Mouse (Mus musculus): Measurements from ENCODE around the gene Pnpla8. TPM values are rescaled to one million over a fixed set of nuclear protein-coding genes. Genes with fewer than 3 reads are reported as not detected.

Pnpla8 gene
- total and polyA plus RNA-seq, 3 experiments, result 8.0 to 15.9 TPM; not detected in 1

DNA sequence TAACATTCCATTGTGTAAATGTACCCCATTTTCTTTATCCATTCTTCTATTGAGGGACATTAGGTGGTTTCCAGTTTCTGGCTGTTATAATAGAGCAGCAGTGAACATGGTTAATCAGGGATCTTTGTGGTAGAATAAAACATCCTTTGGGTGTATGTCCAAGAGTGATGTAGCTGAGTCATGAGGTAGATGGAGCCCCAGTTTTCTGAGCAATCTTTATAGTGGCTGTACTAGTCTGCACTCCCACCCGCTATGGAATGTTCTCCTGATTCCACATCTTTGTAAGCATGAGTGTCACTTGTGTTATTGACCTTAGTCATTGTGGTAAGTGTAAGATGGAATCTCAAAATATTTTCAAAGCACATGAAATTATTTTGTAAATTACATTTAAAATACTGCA is 82.8 kb downstream of the Pnpla8 start:
- no peak for DNase-seq (ENCODE audit: low read depth, low spot score)
- Histone ChIP-seq H3K27ac (ENCODE audit: control insufficient read depth, low read depth, low read length) (no peak overlapping the region), H3K36me3 (ENCODE audit: control insufficient read depth in 1 of 2, insufficient read depth in 2 of 2, low read length in 2 of 2) (peaks cover 0 to 16% of the 10 kb centered on the region in 2 experiments; a peak in 2 of 4 replicates), H3K4me1 (ENCODE audit: control insufficient read depth in 1 of 2, insufficient read depth in 2 of 2, low read length in 2 of 2) (peaks cover 9 to 10% of the 10 kb centered on the region in 2 experiments), H3K4me3 (ENCODE audit: control insufficient read depth in 1 of 2, insufficient read depth in 1 of 2, low read depth in 2 of 2, low read length in 2 of 2) (no peak overlapping the region), H3K27me3 (ENCODE audit: control insufficient read depth in 1 of 2, insufficient read depth in 2 of 2, low read length in 2 of 2) (no peaks in the 10 kb centered on the region), H3K79me2 (ENCODE audit: control insufficient read depth, insufficient read depth, low read length, poor library complexity) (no peaks in the 10 kb centered on the region), H3K9me3 (replicated peaks; ENCODE audit: insufficient read depth, low read length) (no peaks in the 10 kb centered on the region), H3K9ac (ENCODE audit: control insufficient read depth, low read depth, low read length, poor library complexity, severe bottlenecking) (no peak overlapping the region)
- TF ChIP-seq CHD2 (IDR thresholded peaks at IDR 0.05; ENCODE audit: low read length) (no peak), TAL1 (IDR thresholded peaks at IDR 0.05; ENCODE audit: low read length) (no peak), ETS1 (IDR thresholded peaks at IDR 0.05; ENCODE audit: low read depth, low read length) (no peak), ZKSCAN1 (IDR thresholded peaks at IDR 0.05; ENCODE audit: low read depth, low read length) (no peak), MAX (IDR thresholded peaks at IDR 0.05; ENCODE audit: low read length) (no peak)

DNA sequence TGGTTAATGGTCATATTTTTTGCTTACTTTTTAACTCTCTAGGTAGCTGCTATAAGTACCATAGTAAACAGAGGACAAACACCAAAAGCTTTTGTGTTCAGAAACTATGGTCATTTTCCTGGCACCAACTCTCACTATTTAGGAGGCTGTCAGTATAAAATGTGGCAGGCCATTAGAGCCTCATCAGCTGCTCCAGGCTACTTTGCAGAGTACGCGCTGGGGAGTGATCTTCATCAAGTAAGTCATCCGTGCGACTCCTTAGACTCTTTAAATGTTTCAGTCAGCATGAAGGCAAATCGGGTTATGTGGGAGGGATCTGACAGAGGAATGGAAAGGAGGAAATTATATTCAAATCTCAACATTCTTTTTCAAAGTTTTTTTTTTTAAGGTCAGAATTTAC is 83.7 kb downstream of the Pnpla8 start:
- DNase-seq (ENCODE audit: low read depth, low spot score), result no peak
- H3K4me1 ChIP-seq (ENCODE audit: control insufficient read depth in 1 of 2, insufficient read depth in 2 of 2, low read length in 2 of 2), result peaks cover 10 to 17% of the 10 kb centered on the region in 2 experiments
- no peak overlapping the region for H3K4me3 ChIP-seq (ENCODE audit: control insufficient read depth in 1 of 2, insufficient read depth in 1 of 2, low read depth in 2 of 2, low read length in 2 of 2)
- H3K79me2 ChIP-seq (ENCODE audit: control insufficient read depth, insufficient read depth, low read length, poor library complexity), result no peaks in the 10 kb centered on the region
- H3K9ac ChIP-seq (ENCODE audit: control insufficient read depth, low read depth, low read length, poor library complexity, severe bottlenecking), result no peak overlapping the region
- H3K27ac ChIP-seq (ENCODE audit: control insufficient read depth, low read depth, low read length), result no peak overlapping the region
- no peak for TF ChIP-seq CTCF (IDR thresholded peaks at IDR 0.05 in 2 of 3, conservative IDR thresholded peaks at IDR 0.05 in 1 of 3; ENCODE audit: control insufficient read depth in 1 of 3, insufficient read depth in 1 of 3, low read depth in 2 of 3, low read length in 3 of 3, poor library complexity in 1 of 3, severe bottlenecking in 1 of 3)
- no peak for TF ChIP-seq POLR2AphosphoS5 (IDR thresholded peaks at IDR 0.05; ENCODE audit: borderline replicate concordance, low read depth, low read length)
- TF ChIP-seq SIN3A (IDR thresholded peaks at IDR 0.05; ENCODE audit: low read length), result no peak
- no peak for TF ChIP-seq MYB (IDR thresholded peaks at IDR 0.05; ENCODE audit: low read depth, low read length)
- TF ChIP-seq BHLHE40 (IDR thresholded peaks at IDR 0.05; ENCODE audit: borderline replicate concordance, low read depth, low read length), result no peak
- no peak for TF ChIP-seq KAT2A (conservative IDR thresholded peaks at IDR 0.05; ENCODE audit: low read depth, low read length)
- no peak for TF ChIP-seq UBTF (IDR thresholded peaks at IDR 0.05; ENCODE audit: borderline replicate concordance, insufficient read depth, low read depth, low read length)
- no peak for TF ChIP-seq ELF1 (IDR thresholded peaks at IDR 0.05; ENCODE audit: low read depth, low read length)
- peaks cover 0 to 19% of the 10 kb centered on the region in 2 experiments; a peak in 2 of 4 replicates for H3K36me3 ChIP-seq (ENCODE audit: control insufficient read depth in 1 of 2, insufficient read depth in 2 of 2, low read length in 2 of 2)
- H3K9me3 ChIP-seq (replicated peaks; ENCODE audit: insufficient read depth, low read length), result no peaks in the 10 kb centered on the region
- no peaks in the 10 kb centered on the region for H3K27me3 ChIP-seq (ENCODE audit: control insufficient read depth in 1 of 2, insufficient read depth in 2 of 2, low read length in 2 of 2)

DNA sequence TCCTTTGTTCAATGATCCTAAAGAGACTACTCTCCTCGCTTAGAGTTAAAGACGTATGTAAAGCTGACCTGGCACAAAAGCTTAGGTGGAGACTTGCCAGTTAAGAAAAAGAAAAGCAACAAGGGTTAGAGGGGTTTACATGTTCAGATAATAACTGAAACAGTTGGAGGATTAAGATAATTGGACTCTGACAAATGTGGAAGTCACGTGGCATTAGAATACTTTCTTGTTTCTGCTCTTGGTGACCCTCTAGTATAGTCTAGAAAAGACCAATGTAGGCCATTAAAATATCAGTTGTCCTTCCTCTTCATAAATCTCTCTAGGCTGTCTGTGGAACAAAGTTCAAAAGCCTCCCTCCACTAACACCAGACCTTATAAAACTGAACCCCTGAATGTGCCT is 87.1 kb downstream of the Pnpla8 start:
- no peaks in the 10 kb centered on the region for H3K27me3 ChIP-seq (ENCODE audit: control insufficient read depth in 1 of 2, insufficient read depth in 2 of 2, low read length in 2 of 2)
- peaks cover 0 to 19% of the 10 kb centered on the region in 2 experiments; a peak in 2 of 4 replicates for H3K36me3 ChIP-seq (ENCODE audit: control insufficient read depth in 1 of 2, insufficient read depth in 2 of 2, low read length in 2 of 2)
- DNase-seq (ENCODE audit: low read depth, low spot score), result no peak
- peak overlapping the region; percentile 5; the same call in 1 of the 2 replicates for H3K27ac ChIP-seq (ENCODE audit: control insufficient read depth, low read depth, low read length)
- no peak overlapping the region for H3K4me3 ChIP-seq (ENCODE audit: control insufficient read depth in 1 of 2, insufficient read depth in 1 of 2, low read depth in 2 of 2, low read length in 2 of 2)
- H3K9me3 ChIP-seq (replicated peaks; ENCODE audit: insufficient read depth, low read length), result no peaks in the 10 kb centered on the region
- H3K4me1 ChIP-seq (ENCODE audit: control insufficient read depth in 1 of 2, insufficient read depth in 2 of 2, low read length in 2 of 2), result peaks cover 10 to 17% of the 10 kb centered on the region in 2 experiments
- TF ChIP-seq MEF2A (IDR thresholded peaks at IDR 0.05; ENCODE audit: extremely low read depth, insufficient replicate concordance, low read depth, low read length, poor library complexity, severe bottlenecking), result no peak
- peak; percentile 88 for TF ChIP-seq USF1 (IDR thresholded peaks at IDR 0.05; ENCODE audit: low read depth, low read length)
- peak; percentile 76 for TF ChIP-seq MAX (IDR thresholded peaks at IDR 0.05; ENCODE audit: low read length)
- TF ChIP-seq USF2 (IDR thresholded peaks at IDR 0.05; ENCODE audit: borderline replicate concordance in 1 of 2, insufficient read depth in 1 of 2, low read depth in 1 of 2, low read length in 2 of 2), result 0 out of 4 replicates have a peak, but pooled peaks of 1 of the 2 experiments have one; percentile 42
- TF ChIP-seq EP300 (IDR thresholded peaks at IDR 0.05; ENCODE audit: low read depth in 1 of 2, low read length in 2 of 2), result peak; percentile 19 to 39; a peak in 1 of 4 replicates
- no peak for TF ChIP-seq RCOR1 (IDR thresholded peaks at IDR 0.05; ENCODE audit: low read depth, low read length)
- TF ChIP-seq MYB (IDR thresholded peaks at IDR 0.05; ENCODE audit: low read depth, low read length), result 0 out of 2 replicates have a peak, but pooled peaks have one; percentile 24
- TF ChIP-seq TCF12 (IDR thresholded peaks at IDR 0.05; ENCODE audit: low read depth, low read length), result peak; percentile 32; the same call in 1 of the 2 replicates
- no peaks in the 10 kb centered on the region for H3K79me2 ChIP-seq (ENCODE audit: control insufficient read depth, insufficient read depth, low read length, poor library complexity)
- H3K9ac ChIP-seq (ENCODE audit: control insufficient read depth, low read depth, low read length, poor library complexity, severe bottlenecking), result no peak overlapping the region
